Mouse (Mus musculus): Measurements from ENCODE around the gene E330021D16Rik. TPM values are rescaled to one million over a fixed set of nuclear protein-coding genes. Genes with fewer than 3 reads are reported as not detected.
A peak's percentile ranks its signal among the peaks of the same experiment; 100 is the strongest.

Gene E330021D16Rik
- polyA plus RNA-seq, 1 experiment = not detected

DNA sequence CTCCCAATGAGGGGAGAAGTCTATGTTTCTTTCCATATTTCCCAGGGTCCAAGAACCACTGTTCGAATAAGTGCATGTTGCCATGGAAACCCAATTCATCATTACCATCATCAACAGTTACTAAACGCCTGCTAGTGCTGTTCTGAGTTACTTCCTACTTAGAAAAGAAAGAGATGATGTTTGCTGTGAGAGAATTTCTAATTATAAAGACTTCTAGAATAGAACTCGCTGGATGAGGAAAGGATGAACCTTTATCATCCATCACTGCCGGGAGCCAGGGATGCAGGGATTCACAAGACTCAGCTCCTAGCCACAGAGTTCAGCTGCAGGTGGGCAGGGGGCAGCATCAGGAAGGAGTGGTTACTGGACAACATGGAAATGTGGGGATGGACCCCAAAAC is 51.4 kb downstream of the E330021D16Rik start:
- TF ChIP-seq CTCF (IDR thresholded peaks at IDR 0.05; ENCODE audit: borderline replicate concordance, extremely low read depth, insufficient read depth, insufficient read length) = no peak
- TF ChIP-seq POLR2A (IDR thresholded peaks at IDR 0.05; ENCODE audit: borderline replicate concordance, extremely low read depth, insufficient read depth, insufficient read length, poor library complexity, severe bottlenecking) = no peak
- DNase-seq (ENCODE audit: low read depth) = peak; percentile 22

DNA sequence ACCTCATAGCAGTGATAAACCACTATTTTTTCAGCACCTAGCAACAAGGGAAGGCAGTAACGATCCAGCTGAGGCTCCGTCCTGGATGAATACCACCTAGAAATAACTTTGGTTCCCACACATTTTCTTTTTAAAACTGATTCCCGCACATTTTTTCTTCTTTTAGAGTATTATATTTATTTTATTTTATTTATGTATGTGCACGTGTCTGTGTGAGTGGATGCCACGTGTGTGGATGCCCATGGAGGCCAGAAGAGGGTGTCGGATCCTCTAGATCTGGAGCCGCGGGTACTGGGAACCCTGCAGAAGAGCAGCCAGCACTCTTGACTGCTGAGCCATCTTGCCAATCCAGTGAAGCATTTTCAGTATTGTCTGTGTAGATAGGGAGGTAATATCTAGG is 52.1 kb downstream of the E330021D16Rik start:
- TF ChIP-seq POLR2A (IDR thresholded peaks at IDR 0.05; ENCODE audit: borderline replicate concordance, extremely low read depth, insufficient read depth, insufficient read length, poor library complexity, severe bottlenecking) = no peak
- no peak for TF ChIP-seq CTCF (IDR thresholded peaks at IDR 0.05; ENCODE audit: borderline replicate concordance, extremely low read depth, insufficient read depth, insufficient read length)
- no peak for DNase-seq (ENCODE audit: low read depth)

GRCm38 (mm10) chr6:136358471-136358870 is 56.9 kb downstream of the E330021D16Rik start:
- no peak for TF ChIP-seq CTCF (IDR thresholded peaks at IDR 0.05; ENCODE audit: borderline replicate concordance, extremely low read depth, insufficient read depth, insufficient read length)
- TF ChIP-seq POLR2A (IDR thresholded peaks at IDR 0.05; ENCODE audit: borderline replicate concordance, extremely low read depth, insufficient read depth, insufficient read length, poor library complexity, severe bottlenecking) = no peak
- peak; percentile 43 for DNase-seq (ENCODE audit: low read depth)

GRCm38 (mm10) chr6:136353399-136354184 is 61.8 kb downstream of the E330021D16Rik start:
- TF ChIP-seq POLR2A (IDR thresholded peaks at IDR 0.05; ENCODE audit: borderline replicate concordance, extremely low read depth, insufficient read depth, insufficient read length, poor library complexity, severe bottlenecking) (no peak), CTCF (IDR thresholded peaks at IDR 0.05; ENCODE audit: borderline replicate concordance, extremely low read depth, insufficient read depth, insufficient read length) (peak; percentile 81; the same call in 1 of the 2 replicates)
- peak; percentile 91 for DNase-seq (ENCODE audit: low read depth)

Other genes starting within 250 kb of the E330021D16Rik start
- gene Grin2b, start 242.1 kb downstream of the E330021D16Rik start, polyA plus RNA-seq (2012; rRNA removed) = 8.7 and 17.0 TPM in 2 replicates
- not detected in 2 replicates for gene Gm8994, start 88.0 kb downstream of the E330021D16Rik start, polyA plus RNA-seq (2012; rRNA removed)
- 40.0 and 67.9 TPM in 2 replicates for gene Atf7ip, start 90.6 kb upstream of the E330021D16Rik start, polyA plus RNA-seq (2012; rRNA removed)
- 0.72 and 1.2 TPM in 2 replicates for gene Plbd1, start 246.4 kb upstream of the E330021D16Rik start, polyA plus RNA-seq (2012; rRNA removed)

All from brain, embryonic 14.5 days (tissue).